Mouse (Mus musculus) G1E-ER4 (cell line): ENCODE results near the gene 1700013F07Rik. TPM values are rescaled to one million over a fixed set of nuclear protein-coding genes. Genes with fewer than 3 reads are reported as not detected.

Experiments used
- GATA1 ChIP-seq: IDR thresholded peaks from one replicate; pipeline ENCODE4 v1.8.0; 2012; ENCODE audit warnings: low read length, inconsistent platforms
- polyA plus RNA-seq: library from polyadenylated mRNA; stranded (reverse); fragments of >175 nt; gene quantifications from 2 replicates; pipeline ENCODE4 v1.2.3, GENCODE M21; 2012

The 1700013F07Rik gene
- polyA plus RNA-seq, 1 experiment: not detected

GRCm38 (mm10) chr3:108535896-108536516, 2.1 kb downstream of the 1700013F07Rik start:
- TF ChIP-seq GATA1: no peak

- no peak for TF ChIP-seq GATA1
Observed at GRCm38 (mm10) chr3:108536517-108537260, 2.7 kb downstream of the 1700013F07Rik start, which contains the start of gene 5330417C22Rik. Gene 5330417C22Rik, minus strand, starts transcription at chr3:108536536.

- TF ChIP-seq GATA1: no peak
Observed at GRCm38 (mm10) chr3:108537303-108537702, 3.4 kb downstream of the 1700013F07Rik start.

GRCm38 (mm10) chr3:108542299-108542698, 8.3 kb downstream of the 1700013F07Rik start:
- TF ChIP-seq GATA1: no peak

GRCm38 (mm10) chr3:108554111-108554561, 20.2 kb downstream of the 1700013F07Rik start:
- no peak for TF ChIP-seq GATA1

GRCm38 (mm10) chr3:108554587-108555312, 20.8 kb downstream of the 1700013F07Rik start:
- no peak for TF ChIP-seq GATA1

- TF ChIP-seq GATA1: no peak
Observed at GRCm38 (mm10) chr3:108557888-108558287, 23.9 kb downstream of the 1700013F07Rik start.

- TF ChIP-seq GATA1: no peak
Observed at GRCm38 (mm10) chr3:108562133-108562730, 28.3 kb downstream of the 1700013F07Rik start, which contains the start of gene Tmem167b. Gene Tmem167b, minus strand, starts transcription at chr3:108562466.

GRCm38 (mm10) chr3:108562777-108563271, 28.9 kb downstream of the 1700013F07Rik start:
- TF ChIP-seq GATA1: no peak

- no peak for TF ChIP-seq GATA1
Observed at GRCm38 (mm10) chr3:108563309-108563708, 29.4 kb downstream of the 1700013F07Rik start.

GRCm38 (mm10) chr3:108567990-108568877, 34.3 kb downstream of the 1700013F07Rik start:
- TF ChIP-seq GATA1: no peak

GRCm38 (mm10) chr3:108570813-108571212, 36.9 kb downstream of the 1700013F07Rik start:
- no peak for TF ChIP-seq GATA1

GRCm38 (mm10) chr3:108571443-108572294, 37.7 kb downstream of the 1700013F07Rik start, which contains the start of gene Taf13:
Gene Taf13, plus strand, starts transcription at chr3:108571698.
- no peak for TF ChIP-seq GATA1

- no peak for TF ChIP-seq GATA1
Observed at GRCm38 (mm10) chr3:108572309-108573010, 38.5 kb downstream of the 1700013F07Rik start.
